Mouse (Mus musculus) heart, embryonic 12.5 days (tissue): ENCODE measurements at regions not wholly inside any gene's neighbourhood (a gene's known extent, or its start where the extent isn't known, plus 50 kb on each side); places are given as distances from the start of the nearest gene placed in this dataset.

Experiments used
- ATAC-seq: fragments of 200-750 bp; cut with Nextera tagmentation; 2 replicates; pipeline ENCODE4 v1.8.0; 2017; ENCODE audit warnings: moderate TSS enrichment, moderate library complexity; ENCODE audit not compliant: insufficient number of reproducible peaks, low FRiP score
- H3K27ac ChIP-seq: fragments of 300-500 bp; sonication (generic); 2 replicates; pipeline ENCODE4 v1.5.1; 2016; ENCODE audit warnings: mild to moderate bottlenecking, moderate library complexity; ENCODE audit not compliant: poor library complexity, severe bottlenecking
- H3K27me3 ChIP-seq: fragments of 300-500 bp; sonication (generic); replicated peaks from 2 replicates; pipeline ENCODE4 v1.6.1; 2016; ENCODE audit warnings: mild to moderate bottlenecking, moderate library complexity
- H3K36me3 ChIP-seq: fragments of 300-500 bp; sonication (generic); 2 replicates; pipeline ENCODE4 v1.6.1; 2016; ENCODE audit warnings: mild to moderate bottlenecking, moderate library complexity
- H3K4me1 ChIP-seq: fragments of 300-500 bp; sonication (generic); replicated peaks from 2 replicates; pipeline ENCODE4 v1.6.1; 2016; ENCODE audit warnings: mild to moderate bottlenecking
- H3K4me2 ChIP-seq: fragments of 300-500 bp; sonication (generic); 2 replicates; pipeline ENCODE4 v1.6.1; 2016; ENCODE audit warnings: mild to moderate bottlenecking, moderate library complexity
- H3K4me3 ChIP-seq: fragments of 300-500 bp; sonication (generic); 2 replicates; pipeline ENCODE4 v1.5.1; 2016; ENCODE audit warnings: mild to moderate bottlenecking
- H3K9ac ChIP-seq: fragments of 300-500 bp; sonication (generic); 2 replicates; pipeline ENCODE4 v1.6.1; 2016; ENCODE audit warnings: mild to moderate bottlenecking, moderate library complexity
- H3K9me3 ChIP-seq: fragments of 300-500 bp; sonication (generic); replicated peaks from 2 replicates; pipeline ENCODE4 v1.6.1; 2016; ENCODE audit warnings: mild to moderate bottlenecking, moderate library complexity
- WGBS: fragments of 180-500 bp; shearing (Covaris S2); methylation state at CpG from one replicate; pipeline ENCODE4 v1.1.7; 2016; 5-methylcytosine and 5-hydroxymethylcytosine counted together

GRCm38 (mm10) chr15:56604266-56604665 lies 873.2 kb downstream of the Slc22a22 start:
- Histone ChIP-seq H3K27ac (no peak overlapping the region), H3K27me3 (no peaks in the 10 kb centered on the region), H3K4me3 (no peak overlapping the region), H3K36me3 (no peaks in the 10 kb centered on the region), H3K9me3 (no peaks in the 10 kb centered on the region), H3K4me2 (no peak overlapping the region), H3K9ac (no peak overlapping the region), H3K4me1 (no peaks in the 10 kb centered on the region)
- no peak for ATAC-seq
- WGBS: 77% methylated on average over 3 of the region's 3 CpGs

GRCm38 (mm10) chr15:56592656-56593055 lies 884.8 kb downstream of the Slc22a22 start:
- Histone ChIP-seq H3K4me3 (no peak overlapping the region), H3K27me3 (no peaks in the 10 kb centered on the region), H3K4me1 (no peaks in the 10 kb centered on the region), H3K27ac (no peak overlapping the region), H3K36me3 (no peaks in the 10 kb centered on the region), H3K9ac (no peak overlapping the region), H3K9me3 (no peaks in the 10 kb centered on the region), H3K4me2 (no peak overlapping the region)
- WGBS: 84% methylated on average over 4 of the region's 4 CpGs
- no peak for ATAC-seq

- Histone ChIP-seq H3K27me3 (no peaks in the 10 kb centered on the region), H3K4me2 (no peak overlapping the region), H3K9me3 (no peaks in the 10 kb centered on the region), H3K9ac (no peak overlapping the region), H3K36me3 (no peaks in the 10 kb centered on the region), H3K4me1 (no peaks in the 10 kb centered on the region), H3K4me3 (no peak overlapping the region), H3K27ac (no peak overlapping the region)
- ATAC-seq: no peak
- 52% methylated on average over 3 of the region's 3 CpGs for WGBS
Measured at GRCm38 (mm10) chr15:56580745-56581515, 896.5 kb downstream of the Slc22a22 start.

GRCm38 (mm10) chr15:56563192-56563591 lies 914.2 kb downstream of the Slc22a22 start:
- Histone ChIP-seq H3K4me2 (no peak overlapping the region), H3K9ac (no peak overlapping the region), H3K27me3 (no peaks in the 10 kb centered on the region), H3K4me1 (no peaks in the 10 kb centered on the region), H3K4me3 (no peak overlapping the region), H3K36me3 (no peaks in the 10 kb centered on the region), H3K9me3 (no peaks in the 10 kb centered on the region), H3K27ac (no peak overlapping the region)
- no peak for ATAC-seq
- WGBS: 55% methylated on average over 2 of the region's 2 CpGs

- Histone ChIP-seq H3K36me3 (no peaks in the 10 kb centered on the region), H3K4me2 (no peak overlapping the region), H3K9me3 (no peaks in the 10 kb centered on the region), H3K4me3 (no peak overlapping the region), H3K9ac (no peak overlapping the region), H3K27me3 (no peaks in the 10 kb centered on the region), H3K27ac (no peak overlapping the region), H3K4me1 (no peaks in the 10 kb centered on the region)
- 67% methylated on average over 1 of the region's 1 CpGs for WGBS
- ATAC-seq: no peak
Measured at GRCm38 (mm10) chr15:56562785-56563184, 914.6 kb downstream of the Slc22a22 start.

GRCm38 (mm10) chr15:56562143-56562542 lies 915.3 kb downstream of the Slc22a22 start:
- ATAC-seq: no peak
- Histone ChIP-seq H3K9ac (no peak overlapping the region), H3K36me3 (no peaks in the 10 kb centered on the region), H3K4me3 (no peak overlapping the region), H3K4me2 (no peak overlapping the region), H3K9me3 (no peaks in the 10 kb centered on the region), H3K27me3 (no peaks in the 10 kb centered on the region), H3K4me1 (no peaks in the 10 kb centered on the region), H3K27ac (no peak overlapping the region)
- WGBS: 72% methylated on average over 2 of the region's 2 CpGs

- Histone ChIP-seq H3K36me3 (no peaks in the 10 kb centered on the region), H3K4me1 (no peaks in the 10 kb centered on the region), H3K4me2 (no peak overlapping the region), H3K9me3 (no peaks in the 10 kb centered on the region), H3K27ac (no peak overlapping the region), H3K27me3 (no peaks in the 10 kb centered on the region), H3K9ac (no peak overlapping the region), H3K4me3 (no peak overlapping the region)
- 78% methylated on average over 3 of the region's 3 CpGs for WGBS
- ATAC-seq: no peak
Measured at GRCm38 (mm10) chr15:56554386-56554785, 923.0 kb downstream of the Slc22a22 start.

GRCm38 (mm10) chr15:56553851-56554250 lies 923.6 kb downstream of the Slc22a22 start:
- Histone ChIP-seq H3K36me3 (no peaks in the 10 kb centered on the region), H3K4me3 (no peak overlapping the region), H3K4me2 (no peak overlapping the region), H3K27ac (no peak overlapping the region), H3K9ac (no peak overlapping the region), H3K9me3 (no peaks in the 10 kb centered on the region), H3K4me1 (no peaks in the 10 kb centered on the region), H3K27me3 (no peaks in the 10 kb centered on the region)
- no peak for ATAC-seq
- 77% methylated on average over 1 of the region's 1 CpGs for WGBS

- no peaks in the 10 kb centered on the region for H3K9me3 ChIP-seq
- H3K27me3 ChIP-seq: no peaks in the 10 kb centered on the region
- 51% methylated on average over 2 of the region's 2 CpGs for WGBS
- H3K36me3 ChIP-seq: no peaks in the 10 kb centered on the region
- no peak overlapping the region for H3K4me2 ChIP-seq
- no peak overlapping the region for H3K4me3 ChIP-seq
- H3K27ac ChIP-seq: no peak overlapping the region
- no peaks in the 10 kb centered on the region for H3K4me1 ChIP-seq
- no peak overlapping the region for H3K9ac ChIP-seq
- ATAC-seq: no peak
Measured at GRCm38 (mm10) chr15:56531529-56531928, 945.9 kb downstream of the Slc22a22 start.

- Histone ChIP-seq H3K9ac (no peak overlapping the region), H3K9me3 (no peaks in the 10 kb centered on the region), H3K4me3 (no peak overlapping the region), H3K36me3 (no peaks in the 10 kb centered on the region), H3K4me2 (no peak overlapping the region), H3K27ac (no peak overlapping the region), H3K4me1 (no peaks in the 10 kb centered on the region), H3K27me3 (no peaks in the 10 kb centered on the region)
- no peak for ATAC-seq
- WGBS: 88% methylated on average over 1 of the region's 1 CpGs
Measured at GRCm38 (mm10) chr15:56518379-56518778, 959.0 kb downstream of the Slc22a22 start.

GRCm38 (mm10) chr15:56516095-56516494 lies 961.3 kb downstream of the Slc22a22 start:
- no peak for ATAC-seq
- no peaks in the 10 kb centered on the region for H3K36me3 ChIP-seq

GRCm38 (mm10) chr15:56498774-56499173 lies 978.7 kb downstream of the Slc22a22 start:
- Histone ChIP-seq H3K27ac (no peak overlapping the region), H3K36me3 (no peaks in the 10 kb centered on the region), H3K9ac (no peak overlapping the region), H3K4me1 (no peaks in the 10 kb centered on the region), H3K4me2 (no peak overlapping the region), H3K27me3 (no peaks in the 10 kb centered on the region), H3K9me3 (no peaks in the 10 kb centered on the region), H3K4me3 (no peak overlapping the region)
- no peak for ATAC-seq
- WGBS: 69% methylated on average over 3 of the region's 3 CpGs

More at GRCm38 (mm10) chr15:56516095-56516494, 961.3 kb downstream of the Slc22a22 start:
- no peak overlapping the region for H3K4me3 ChIP-seq
- no peaks in the 10 kb centered on the region for H3K4me1 ChIP-seq
- H3K9ac ChIP-seq: no peak overlapping the region
- no peaks in the 10 kb centered on the region for H3K27me3 ChIP-seq
- WGBS: 82% methylated on average over 2 of the region's 2 CpGs
- H3K27ac ChIP-seq: no peak overlapping the region
- H3K4me2 ChIP-seq: no peak overlapping the region
- H3K9me3 ChIP-seq: no peaks in the 10 kb centered on the region
